Mouse (Mus musculus): ENCODE measurements at regions not wholly inside any gene's neighbourhood (a gene's known extent, or its start where the extent isn't known, plus 50 kb on each side); places are given as distances from the start of the nearest gene placed in this dataset.

DNA sequence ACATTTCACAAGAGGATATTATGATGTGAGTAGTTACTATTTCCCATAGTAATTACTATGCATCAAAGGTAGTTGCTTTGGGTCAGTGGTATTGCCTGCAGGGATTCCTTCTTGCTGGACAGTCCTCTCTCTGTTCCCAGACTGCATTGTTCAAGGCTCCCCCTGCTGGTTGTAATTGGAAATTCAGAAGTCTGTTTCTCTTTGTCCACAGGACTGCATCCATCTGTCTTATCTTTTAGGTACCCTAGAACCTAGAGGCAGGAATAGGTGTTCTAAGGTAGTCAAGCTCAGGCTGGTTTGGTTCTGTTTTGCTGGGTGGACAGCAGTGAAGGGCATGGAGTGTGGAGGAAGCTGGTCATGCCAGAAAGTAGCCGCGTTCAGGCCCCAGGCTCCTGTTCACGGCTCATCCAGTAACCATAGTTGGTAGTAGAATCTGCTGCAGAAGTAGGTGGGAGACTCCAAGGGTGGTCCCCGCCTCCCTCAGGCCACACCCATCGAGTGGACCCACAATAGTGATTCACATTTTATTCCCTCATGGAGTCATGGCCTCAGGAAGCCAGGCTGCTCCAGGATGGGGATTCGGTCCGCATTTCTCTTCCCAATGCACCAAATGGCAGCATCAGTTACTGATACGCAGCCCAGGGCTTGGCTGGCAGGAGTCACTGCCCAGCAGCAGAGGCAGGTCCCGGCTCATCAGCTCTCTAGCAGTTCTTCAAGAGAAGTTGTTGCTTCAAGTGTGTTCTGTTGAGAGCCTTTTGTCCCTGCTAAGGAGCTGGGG lies 51.7 kb upstream of the Caprin1 start:
- DNase-seq (ENCODE audit: low read depth, low spot score) = peak; percentile 51

DNA sequence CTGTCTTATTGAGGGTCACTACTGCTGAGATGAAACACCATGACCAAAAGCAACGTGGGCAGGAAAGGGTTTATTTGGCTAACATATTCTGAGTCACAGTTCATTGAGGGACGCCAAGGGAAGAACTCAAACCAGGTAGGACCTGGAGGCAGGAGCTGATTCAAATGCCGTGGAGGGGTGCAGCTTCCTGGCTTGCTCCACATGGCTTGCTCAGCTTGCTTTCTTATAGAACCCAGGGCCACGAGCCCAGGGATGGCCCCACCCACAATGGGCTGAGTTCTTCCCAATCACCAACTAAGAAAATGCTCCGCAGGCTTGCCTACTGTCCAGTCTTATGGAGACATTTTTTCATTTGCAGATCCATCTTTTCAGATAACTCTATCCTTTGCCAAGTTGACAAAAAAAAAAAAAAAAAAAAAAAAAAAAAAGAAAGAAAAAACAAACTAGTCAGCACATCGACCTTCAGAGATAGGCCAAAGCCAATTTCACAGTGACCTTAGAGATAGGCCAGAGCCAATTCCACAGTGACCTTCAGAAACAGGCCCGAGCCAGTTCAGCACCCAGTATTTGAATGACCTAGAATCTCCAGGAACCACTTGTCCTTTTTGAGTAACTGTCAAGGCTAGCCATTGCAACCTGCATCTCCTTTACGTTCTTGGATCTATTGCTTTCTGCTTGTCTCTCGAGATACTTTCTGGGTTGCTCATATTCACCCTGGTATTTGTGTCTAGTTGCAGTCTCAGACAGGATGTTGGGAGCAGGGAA lies 52.5 kb upstream of the Caprin1 start:
- no peak for DNase-seq (ENCODE audit: low read depth, low spot score)

DNA sequence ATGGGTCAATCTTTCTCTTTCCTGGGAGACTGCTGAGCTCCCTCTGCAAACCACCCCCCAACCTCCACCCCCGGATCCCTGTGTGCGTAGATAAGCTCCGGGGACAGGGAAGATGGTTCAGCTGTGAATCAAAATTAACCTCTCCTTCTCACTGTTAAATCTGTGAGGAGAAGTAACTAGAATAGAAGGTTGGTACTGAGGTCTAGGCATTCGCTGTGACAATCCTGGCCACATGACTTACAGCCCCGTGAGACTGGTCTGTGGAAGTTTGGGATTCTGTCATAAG lies 53.0 kb upstream of the Caprin1 start:
- no peak for DNase-seq (ENCODE audit: low read depth, low spot score)

DNA sequence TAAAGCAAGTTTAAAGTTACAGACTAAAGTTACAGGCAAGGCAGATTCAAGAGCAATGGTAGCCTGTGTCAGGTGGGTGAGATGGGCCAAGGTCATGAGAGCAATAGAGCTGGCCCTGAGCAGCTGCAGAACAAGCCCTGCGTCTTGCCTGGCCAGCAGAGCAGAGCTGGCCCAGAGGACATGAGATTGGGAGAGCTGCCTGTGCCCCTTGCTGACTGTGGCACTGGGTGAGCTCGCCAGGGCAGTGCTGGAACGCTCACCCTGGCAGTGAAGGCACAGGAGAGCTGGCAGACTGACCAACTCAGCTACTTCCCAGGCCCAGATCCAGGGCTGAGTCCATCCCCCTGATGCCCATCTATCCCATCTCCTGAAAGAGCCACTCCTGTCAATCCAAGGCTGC lies 53.7 kb upstream of the Caprin1 start:
- DNase-seq (ENCODE audit: low read depth, low spot score) = no peak

DNA sequence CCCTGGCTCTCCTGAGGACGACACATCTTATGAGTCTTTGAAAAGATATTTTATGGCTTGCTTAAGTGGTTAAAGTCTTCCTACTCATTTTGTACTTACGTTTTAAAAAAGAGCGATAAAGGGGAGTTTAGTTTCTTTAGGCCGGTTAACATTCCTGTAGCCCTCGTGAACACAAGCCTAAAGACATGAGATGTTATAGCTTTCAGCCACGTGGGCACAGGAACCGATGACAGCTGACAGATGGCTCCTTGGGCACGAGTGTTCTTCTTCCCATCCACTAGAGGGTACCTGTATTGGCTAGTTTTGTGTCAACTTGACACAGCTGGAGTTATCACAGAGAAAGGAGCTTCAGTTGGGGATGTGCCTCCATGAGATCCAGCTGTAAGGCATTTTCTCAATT lies 63.8 kb upstream of the Caprin1 start:
- no peak for DNase-seq (ENCODE audit: low read depth, low spot score)

DNA sequence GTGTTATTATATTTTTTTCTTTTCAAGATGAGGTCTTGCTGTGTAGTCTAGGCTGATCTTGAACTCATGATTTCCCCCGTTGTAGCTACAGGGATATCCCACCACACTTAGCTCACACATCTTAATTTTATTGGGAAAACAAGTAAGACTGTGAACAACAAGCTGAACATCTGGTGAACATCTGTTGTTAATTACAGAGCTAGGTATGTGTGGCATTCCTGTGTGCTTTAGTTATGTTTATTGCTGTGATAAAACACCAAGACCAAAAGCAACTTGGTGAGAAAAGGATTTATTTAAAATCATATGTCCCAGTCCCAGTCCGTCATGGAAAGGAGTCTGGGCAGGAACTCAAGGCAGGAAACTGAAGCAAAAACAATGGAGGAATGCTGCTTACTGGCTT lies 66.8 kb upstream of the Caprin1 start:
- DNase-seq (ENCODE audit: low read depth, low spot score) = no peak

DNA sequence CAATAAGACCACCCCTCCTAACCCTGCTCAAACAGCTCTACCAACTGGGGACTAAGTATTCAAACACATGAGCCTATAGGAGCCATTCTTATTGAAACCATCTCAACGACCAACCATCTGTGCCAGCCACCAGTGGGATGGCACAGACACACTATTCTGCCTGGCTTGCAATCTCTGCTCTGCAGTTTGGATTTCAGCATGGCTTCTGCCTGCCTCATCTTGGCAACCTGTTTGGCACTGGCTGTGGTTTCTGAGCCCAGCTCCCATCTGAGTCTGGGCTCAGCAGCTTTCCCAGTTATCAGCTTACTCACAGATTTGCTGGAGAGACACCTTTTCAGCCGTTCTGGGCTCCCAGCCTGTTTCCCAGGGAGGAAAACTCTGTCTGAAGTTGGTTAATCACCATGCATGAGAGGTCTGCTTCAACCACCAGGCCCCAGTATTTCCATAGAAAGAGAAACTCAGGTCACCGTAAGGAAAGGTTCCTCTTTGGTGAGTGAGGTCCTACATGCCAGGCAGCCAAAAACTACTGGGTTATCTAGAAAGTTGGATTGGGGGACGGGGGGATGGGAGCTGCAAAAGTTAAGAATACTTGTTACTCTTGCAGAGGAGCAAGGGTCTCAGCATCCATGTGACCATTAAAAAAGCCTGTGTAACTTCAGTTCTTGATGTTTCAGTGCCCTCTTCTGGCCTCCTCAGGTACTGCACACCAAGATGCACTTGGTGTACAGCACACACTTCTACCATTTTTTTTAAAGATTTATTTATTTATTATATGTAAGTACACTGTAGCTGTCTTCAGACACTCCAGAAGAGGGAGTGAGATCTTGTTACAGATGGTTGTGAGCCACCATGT lies 68.1 kb upstream of the Caprin1 start:
- peak; percentile 50 for DNase-seq (ENCODE audit: low read depth, low spot score)

DNA sequence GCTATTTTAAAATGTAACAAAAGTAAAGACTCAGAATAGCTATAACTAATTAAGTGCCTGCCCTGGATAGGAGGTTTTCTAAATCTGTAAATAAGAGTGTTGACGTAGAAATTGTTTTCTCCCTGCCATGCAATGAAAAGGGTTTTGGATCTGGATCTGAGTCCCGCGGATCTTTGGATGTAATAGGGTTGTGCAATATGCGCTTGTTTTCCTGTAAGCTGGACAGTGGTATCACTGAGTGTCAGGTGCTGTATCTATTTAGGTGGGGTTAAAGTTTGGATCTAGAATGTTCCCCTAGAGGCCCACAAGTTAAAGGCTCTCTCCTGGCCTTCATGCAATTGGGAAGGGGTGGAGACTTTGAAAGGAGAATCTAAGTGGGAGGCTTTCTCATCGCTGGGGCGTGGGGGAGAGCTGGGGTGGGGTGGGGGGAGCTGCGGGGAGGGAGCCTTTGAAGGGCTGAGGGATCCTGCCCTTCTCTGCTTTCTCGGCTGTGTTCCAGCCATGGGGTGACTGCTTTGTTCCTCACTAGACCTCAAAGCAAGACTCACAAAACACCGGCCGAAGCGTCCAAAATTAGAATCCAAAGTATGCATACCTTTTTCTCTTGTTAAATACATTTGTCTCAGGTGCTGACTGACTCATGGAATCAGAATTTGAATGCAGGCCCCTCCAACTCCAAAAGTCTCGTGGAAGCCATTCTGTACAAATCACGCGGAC lies 70.0 kb upstream of the Caprin1 start:
- no peak for DNase-seq (ENCODE audit: low read depth, low spot score)

DNA sequence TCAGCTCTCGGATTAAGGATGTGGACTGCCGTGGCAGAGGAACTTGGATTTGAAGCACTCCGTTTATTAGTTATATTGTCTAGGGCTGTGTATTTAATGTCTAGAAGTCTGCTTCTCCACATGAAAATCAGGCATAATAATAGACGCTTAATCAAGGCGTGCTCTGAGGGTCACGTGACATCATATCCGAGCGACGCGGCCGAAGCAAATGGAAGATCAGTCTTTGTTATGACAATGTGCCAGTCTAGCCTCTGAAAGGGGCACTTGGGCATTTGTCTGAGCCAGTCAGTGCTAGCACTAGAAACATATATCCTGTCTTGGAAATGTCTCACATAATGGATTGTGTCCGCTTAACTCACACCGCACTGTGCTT lies 70.5 kb upstream of the Caprin1 start:
- DNase-seq (ENCODE audit: low read depth, low spot score) = no peak

DNA sequence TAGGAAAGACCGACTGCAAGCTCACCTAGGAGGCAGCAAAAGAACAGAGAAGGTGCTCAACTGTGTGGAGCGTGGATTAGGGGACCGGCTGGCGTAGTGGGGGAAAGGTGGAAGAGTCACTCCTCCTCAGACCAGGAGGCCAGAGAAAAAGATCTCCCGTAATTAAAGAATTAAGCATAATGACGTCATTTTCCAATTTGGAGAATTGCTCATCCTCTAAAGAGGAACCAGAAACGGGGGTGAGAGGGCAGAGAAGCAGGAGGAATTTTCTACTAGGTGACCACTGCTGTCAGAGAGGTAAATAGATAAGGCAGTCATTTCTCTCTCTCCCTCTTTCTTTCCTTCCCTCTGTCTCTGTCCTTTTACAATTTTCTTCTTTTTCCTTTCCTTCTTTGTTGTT lies 71.2 kb upstream of the Caprin1 start:
- DNase-seq (ENCODE audit: low read depth, low spot score) = no peak

DNA sequence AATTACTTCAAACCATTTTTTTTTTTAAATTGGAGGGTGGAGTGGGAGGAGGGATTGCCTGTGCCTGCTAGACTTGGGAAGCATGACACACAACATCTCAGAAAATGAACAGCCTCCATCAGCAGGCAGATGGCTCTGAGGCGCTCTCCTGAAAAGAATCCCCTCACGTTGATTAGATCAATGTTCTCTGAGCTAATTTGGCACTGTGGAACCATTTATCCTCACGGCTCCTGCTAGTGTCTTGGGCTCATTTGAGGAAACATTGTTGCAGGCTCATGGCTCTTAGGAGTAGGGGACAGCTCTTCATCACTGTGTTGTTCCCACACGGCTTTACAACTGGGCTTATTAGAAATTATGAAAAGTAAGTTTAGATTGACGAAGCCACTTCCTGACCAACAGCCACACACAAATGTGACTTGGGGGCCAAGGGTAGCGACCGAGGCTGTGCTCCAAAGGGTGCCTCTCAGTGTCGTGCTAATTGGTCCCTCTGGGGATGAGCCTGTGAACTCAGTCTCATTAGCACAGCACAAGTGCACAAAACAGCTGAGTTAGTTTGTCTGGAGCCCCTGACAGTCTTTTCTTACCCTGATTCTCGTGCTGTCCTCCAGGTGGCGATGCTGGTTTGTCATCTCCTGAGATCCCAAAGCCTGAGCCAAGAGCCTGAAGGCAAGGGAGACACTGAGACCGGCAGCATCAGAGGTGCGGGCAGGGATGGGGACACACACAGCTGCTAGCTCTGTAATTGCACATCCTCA lies 74.2 kb upstream of the Caprin1 start:
- peak; percentile 39 for DNase-seq (ENCODE audit: low read depth, low spot score)

DNA sequence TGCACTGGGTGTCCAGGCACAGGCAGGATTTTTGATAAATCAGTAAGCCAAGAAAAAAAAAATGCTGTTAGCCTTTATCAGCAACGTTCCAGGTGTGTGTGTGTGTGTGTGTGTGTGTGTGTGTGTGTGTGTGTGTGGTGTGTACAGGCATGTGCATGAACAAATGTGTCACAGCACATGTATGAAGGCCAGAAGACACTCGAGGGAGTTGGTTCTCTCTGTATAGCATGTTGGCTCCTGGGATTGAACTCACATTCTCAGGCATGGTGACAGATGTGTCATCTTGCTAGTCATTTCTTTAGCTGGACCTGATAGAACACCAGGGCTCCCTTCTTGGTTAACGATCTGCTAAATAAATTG lies 74.8 kb upstream of the Caprin1 start:
- no peak for DNase-seq (ENCODE audit: low read depth, low spot score)

DNA sequence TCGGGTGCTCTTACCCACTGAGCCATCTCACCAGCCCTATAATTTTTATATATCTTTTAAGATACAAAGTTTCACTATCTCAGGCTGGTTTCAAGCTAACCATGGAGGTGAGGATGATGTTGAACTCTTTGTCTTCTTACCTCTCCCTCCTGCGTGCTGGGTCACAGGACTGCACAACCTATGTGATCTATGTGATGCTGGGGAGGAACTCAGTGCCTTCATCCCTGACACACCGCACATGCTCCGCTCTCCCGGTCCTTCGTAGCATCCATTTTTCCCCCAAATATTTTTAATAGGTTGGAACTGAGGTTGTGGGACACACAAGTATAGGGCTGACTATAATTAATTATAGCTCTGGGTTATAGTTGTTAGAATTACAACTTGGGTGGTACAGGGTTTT lies 75.9 kb upstream of the Caprin1 start:
- DNase-seq (ENCODE audit: low read depth, low spot score) = no peak

DNA sequence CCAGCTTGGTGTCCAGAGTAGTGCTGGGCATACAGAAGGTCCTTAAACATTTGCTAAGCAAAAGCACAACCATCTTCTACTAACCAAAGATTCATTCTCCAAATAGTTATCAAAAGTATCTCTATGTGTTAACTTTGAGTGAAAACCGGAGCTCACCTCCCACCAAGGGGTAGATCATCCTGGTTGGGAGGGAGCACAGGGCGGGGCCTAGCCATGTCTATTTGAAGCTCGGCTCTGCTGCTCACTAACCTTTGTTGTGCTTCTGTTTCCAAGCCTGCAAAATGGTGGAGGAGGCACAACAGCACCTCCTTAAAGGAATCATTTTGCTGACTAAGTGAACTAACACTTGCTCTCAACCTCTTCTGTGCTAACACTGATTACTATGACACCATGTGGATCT lies 77.0 kb upstream of the Caprin1 start:
- no peak for DNase-seq (ENCODE audit: low read depth, low spot score)

DNA sequence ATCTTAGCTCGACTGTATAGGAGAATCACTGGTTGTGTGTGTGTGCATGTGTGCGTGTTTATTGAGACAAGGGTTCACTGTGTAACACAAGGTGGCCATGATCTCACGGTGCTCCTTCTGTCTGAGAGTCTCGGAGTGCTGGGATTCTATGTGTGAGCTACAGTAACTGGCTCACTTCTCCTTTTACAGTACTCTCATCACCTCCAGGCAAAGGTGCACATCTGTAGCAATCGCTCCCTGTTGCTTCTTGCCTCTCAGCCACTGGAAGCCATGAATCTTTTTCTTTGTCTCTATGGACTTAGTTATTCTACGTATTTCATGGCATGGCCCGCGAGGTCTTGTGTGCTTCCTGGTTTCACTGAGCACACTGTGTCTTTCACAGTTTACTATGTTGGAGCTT lies 78.3 kb upstream of the Caprin1 start:
- DNase-seq (ENCODE audit: low read depth, low spot score) = no peak

DNA sequence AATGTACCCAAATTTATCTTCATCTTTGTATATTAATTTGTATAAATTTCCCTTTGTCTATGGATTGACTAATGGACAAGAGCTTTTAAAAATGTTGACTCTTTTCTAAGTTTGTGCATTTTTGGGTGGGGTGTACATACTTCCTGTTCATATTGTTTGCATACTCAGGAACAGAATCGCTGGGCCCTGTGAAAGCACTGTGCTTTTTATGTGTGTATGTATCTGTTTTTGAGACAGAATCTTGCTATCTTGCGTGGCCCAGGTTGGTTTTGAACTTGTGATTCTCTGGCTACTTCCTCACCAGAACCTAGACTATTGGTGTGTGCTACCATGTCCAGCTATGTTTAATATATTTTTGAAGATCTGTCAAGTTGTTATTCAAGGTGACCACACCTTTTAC lies 78.8 kb upstream of the Caprin1 start:
- no peak for DNase-seq (ENCODE audit: low read depth, low spot score)

DNA sequence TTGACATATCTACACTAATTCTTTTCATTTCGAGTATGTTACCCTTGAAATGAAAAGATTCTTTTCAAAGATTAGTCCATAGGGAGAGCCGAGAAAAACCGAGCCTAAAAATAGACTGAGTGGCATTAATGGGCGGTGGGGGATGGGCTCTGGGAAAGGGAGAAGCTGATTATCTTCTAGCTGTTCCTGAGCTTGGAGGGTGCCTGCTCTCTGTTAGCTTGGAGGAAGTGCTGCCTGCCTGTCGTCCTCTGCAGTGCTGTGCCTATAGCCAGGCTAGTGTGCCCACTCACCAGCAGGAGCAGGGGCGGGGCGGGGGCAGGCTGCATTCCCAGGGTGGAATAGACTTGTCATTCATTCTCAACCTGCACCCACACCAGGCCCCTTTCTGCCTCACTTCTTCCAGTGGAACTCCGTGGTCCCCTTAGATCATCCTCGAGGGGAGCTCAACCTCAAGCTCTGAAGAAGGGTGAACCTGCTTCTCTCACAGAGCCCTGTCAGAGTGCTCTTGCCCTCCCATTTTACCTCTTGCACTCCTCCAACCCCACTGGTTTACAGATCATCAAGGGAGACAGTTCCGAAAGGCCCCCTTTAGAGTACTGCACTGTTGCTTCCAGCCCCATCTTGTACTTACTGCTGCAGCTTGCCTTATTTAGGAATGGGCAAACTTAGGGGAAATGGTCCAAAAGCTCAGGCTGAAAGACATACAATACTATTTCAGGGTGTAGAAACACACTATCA lies 76.6 kb upstream of the Lmo2 start:
- no peak for DNase-seq (ENCODE audit: low read depth, low spot score)

DNA sequence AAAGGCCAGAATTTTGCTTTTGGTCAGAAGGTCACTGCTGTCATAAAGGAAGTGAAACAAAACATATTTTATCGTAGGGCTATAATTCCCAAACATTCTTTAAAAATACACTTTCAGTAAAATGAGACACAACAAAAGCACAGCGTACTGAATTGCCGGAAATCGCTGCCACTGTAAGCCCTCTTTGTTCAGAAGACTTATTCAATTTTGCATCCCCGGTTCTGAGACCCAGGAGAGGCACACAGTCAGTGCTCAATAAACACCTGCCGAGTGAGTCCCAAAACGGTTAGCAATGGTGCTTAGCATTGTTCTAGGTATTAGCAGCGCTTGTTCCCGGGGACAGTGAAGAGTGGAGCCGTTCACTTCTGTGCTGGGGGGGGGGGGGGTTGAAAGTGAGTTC lies 72.9 kb upstream of the Lmo2 start:
- DNase-seq (ENCODE audit: low read depth, low spot score) = no peak

DNA sequence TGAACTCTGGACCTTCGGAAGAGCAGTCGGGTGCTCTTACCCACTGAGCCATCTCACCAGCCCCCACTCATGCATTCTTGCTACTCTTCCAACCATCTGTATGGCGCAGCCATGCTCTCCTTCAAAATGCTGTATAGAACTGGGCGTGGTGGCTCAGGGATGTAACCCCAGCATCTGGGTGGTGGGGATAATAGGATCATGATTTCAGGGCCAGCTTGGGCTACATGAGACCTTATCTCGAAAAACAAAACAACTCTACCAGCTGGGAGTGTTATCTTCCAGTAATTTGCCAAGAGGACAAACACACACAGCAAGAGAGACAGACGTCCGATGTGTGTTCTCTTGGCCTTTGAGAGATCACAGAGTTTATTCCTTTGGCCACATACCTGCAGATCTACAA lies 69.8 kb upstream of the Lmo2 start:
- DNase-seq (ENCODE audit: low read depth, low spot score) = no peak

DNA sequence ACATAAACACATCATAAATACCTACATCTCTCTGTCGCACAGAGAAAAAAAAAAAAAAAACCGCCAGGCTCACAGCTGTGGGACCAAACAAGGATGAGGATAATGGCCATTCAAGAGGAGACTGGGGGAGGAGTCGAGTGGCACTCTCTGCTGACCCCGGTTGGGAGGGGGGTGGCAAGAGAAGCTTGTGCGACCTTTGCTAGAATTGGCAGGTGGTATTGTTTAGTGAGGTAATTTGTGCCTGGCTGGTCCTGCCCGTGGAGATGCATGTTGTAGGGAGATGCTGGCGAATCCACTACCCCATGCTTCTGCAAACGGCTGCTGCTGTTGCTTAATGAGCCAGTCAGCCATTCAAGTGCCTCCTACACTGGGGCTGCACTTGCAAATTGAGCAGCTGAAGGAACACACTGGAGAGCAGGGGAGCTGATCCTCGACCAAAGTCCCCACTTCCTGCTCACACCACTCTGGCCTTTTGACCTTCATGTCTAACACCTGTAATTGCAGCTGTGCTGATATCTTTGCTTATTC lies 66.5 kb upstream of the Lmo2 start:
- DNase-seq (ENCODE audit: low read depth, low spot score) = no peak

Measured in CD4-positive helper T cell, adult 2 months (primary cell).